Mouse (Mus musculus) kidney, adult 9 months (tissue): ENCODE results near the gene C1qc.

Experiments used
- DNase-seq: peaks from one replicate; pipeline ENCODE4 v3.0.0; 2022

The C1qc gene

GRCm38 (mm10) chr4:136892811-136893210 lies at the start of gene C1qc:
TSS of gene C1qc (minus strand) at chr4:136893065.
- DNase-seq = peak; percentile 9

- DNase-seq = no peak
These were observed 45.1 kb upstream of the C1qc start for GRCm38 (mm10) chr4:136937935-136938334.

- no peak for DNase-seq
These were observed 44.5 kb upstream of the C1qc start for GRCm38 (mm10) chr4:136937344-136937743.

GRCm38 (mm10) chr4:136934746-136935613 lies 42.1 kb upstream of the C1qc start:
- DNase-seq = no peak

GRCm38 (mm10) chr4:136930474-136930873 lies 37.6 kb upstream of the C1qc start:
- DNase-seq = no peak

- DNase-seq = peak; percentile 52
These were observed 36.1 kb upstream of the C1qc start for GRCm38 (mm10) chr4:136928928-136929327.

GRCm38 (mm10) chr4:136925804-136926203 lies 32.9 kb upstream of the C1qc start:
- no peak for DNase-seq

GRCm38 (mm10) chr4:136924529-136924928 lies 31.7 kb upstream of the C1qc start:
- peak; percentile 74 for DNase-seq

- DNase-seq = no peak
These were observed 26.7 kb upstream of the C1qc start for GRCm38 (mm10) chr4:136919526-136919925.

GRCm38 (mm10) chr4:136918834-136919233 lies 26.0 kb upstream of the C1qc start:
- no peak for DNase-seq

- no peak for DNase-seq
These were observed 24.3 kb upstream of the C1qc start for GRCm38 (mm10) chr4:136917165-136917524.

- no peak for DNase-seq
These were observed 23.7 kb upstream of the C1qc start for GRCm38 (mm10) chr4:136916359-136917164.

GRCm38 (mm10) chr4:136912841-136913240 lies 20.0 kb upstream of the C1qc start:
- no peak for DNase-seq

- no peak for DNase-seq
These were observed 18.9 kb upstream of the C1qc start for GRCm38 (mm10) chr4:136911804-136912203.

GRCm38 (mm10) chr4:136911211-136911646 lies 18.4 kb upstream of the C1qc start:
- DNase-seq = no peak

- no peak for DNase-seq
These were observed 14.9 kb upstream of the C1qc start for GRCm38 (mm10) chr4:136907809-136908208.

GRCm38 (mm10) chr4:136907033-136907432 lies 14.2 kb upstream of the C1qc start:
- DNase-seq = peak; percentile 57

GRCm38 (mm10) chr4:136904767-136905539 lies 12.1 kb upstream of the C1qc start:
- no peak for DNase-seq

- DNase-seq = no peak
These were observed 6.3 kb upstream of the C1qc start for GRCm38 (mm10) chr4:136899154-136899553.

- DNase-seq = no peak
These were observed 5.8 kb upstream of the C1qc start, which contains the start of gene C1qa for GRCm38 (mm10) chr4:136898637-136899036. TSS of gene C1qa (minus strand) at chr4:136898803.

GRCm38 (mm10) chr4:136898084-136898598 lies 5.3 kb upstream of the C1qc start:
- DNase-seq = no peak

- DNase-seq = no peak
These were observed 3.6 kb upstream of the C1qc start for GRCm38 (mm10) chr4:136896461-136896860.

- no peak for DNase-seq
These were observed 3.0 kb upstream of the C1qc start for GRCm38 (mm10) chr4:136895861-136896260.
